Mouse (Mus musculus) frontal cortex, postnatal 36 days (tissue): ENCODE measurements at regions not wholly inside any gene's neighbourhood (a gene's known extent, or its start where the extent isn't known, plus 50 kb on each side); places are given as distances from the start of the nearest gene placed in this dataset.

Experiments
- DNase-seq, 2 experiments: peaks; one replicate each; pipeline ENCODE4 v3.0.0; 2022; ENCODE audit warnings: low spot score in 2 of 2

DNA sequence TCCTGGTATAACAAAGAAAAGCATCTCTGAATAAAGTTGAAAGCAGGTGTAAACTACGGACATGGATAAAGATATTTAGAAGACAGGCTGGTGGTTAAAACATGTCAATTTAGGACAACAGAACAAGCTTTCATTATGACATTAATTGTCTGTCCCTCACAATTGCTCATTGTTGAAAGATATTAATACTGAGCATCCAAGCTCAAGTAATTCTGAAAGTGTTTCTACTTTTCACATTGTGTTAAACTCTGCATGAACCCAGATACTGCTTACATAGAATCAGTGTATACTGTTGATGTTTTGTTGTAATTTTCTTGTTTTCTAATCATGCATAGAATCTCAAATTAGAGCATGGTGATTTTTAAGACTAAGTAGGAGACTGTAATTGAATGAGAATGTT, 614.7 kb upstream of the Lingo2 start:
- DNase-seq, result no peak

GRCm38 (mm10) chr4:37560209-37560608, 608.7 kb upstream of the Lingo2 start:
- peak in 1 of 2 experiments; percentile 7 for DNase-seq

GRCm38 (mm10) chr4:37546001-37546400, 594.5 kb upstream of the Lingo2 start:
- DNase-seq, result peak; percentile 6 to 75

GRCm38 (mm10) chr4:37507732-37508131, 556.2 kb upstream of the Lingo2 start:
- no peak for DNase-seq
